Mouse (Mus musculus): ENCODE measurements around the gene Ctnna3. TPM values are rescaled to one million over a fixed set of nuclear protein-coding genes. Genes with fewer than 3 reads are reported as not detected.

Ctnna3 gene
- total and polyA plus RNA-seq, 2 experiments, result 0.09 TPM; not detected in 1

GRCm38 (mm10) chr10:64636760-64637159 lies 1206.9 kb downstream of the Ctnna3 start:
- WGBS, result 58% methylated on average over 5 of the region's 5 CpGs
- no peak overlapping the region for H3K27ac ChIP-seq (replicated peaks; ENCODE audit: insufficient read depth, low read depth, low read length)
- no peaks in the 10 kb centered on the region for H3K79me2 ChIP-seq (ENCODE audit: control insufficient read depth, insufficient read depth, low read length)
- no peaks in the 10 kb centered on the region for H3K36me3 ChIP-seq (ENCODE audit: control insufficient read depth, insufficient read depth, low read length)
- H3K9ac ChIP-seq (ENCODE audit: low read depth, low read length), result no peak overlapping the region
- no peak for DNase-seq (ENCODE audit: extremely low read depth, low read depth, low spot score)
- H3K27me3 ChIP-seq (ENCODE audit: control insufficient read depth, insufficient read depth, low read length), result no peaks in the 10 kb centered on the region
- no peaks in the 10 kb centered on the region for H3K4me1 ChIP-seq (ENCODE audit: control insufficient read depth, insufficient read depth, low read length)
- no peak overlapping the region for H3K4me3 ChIP-seq (ENCODE audit: insufficient read depth, low read depth, low read length)
- TF ChIP-seq POLR2A (IDR thresholded peaks at IDR 0.05; ENCODE audit: extremely low read depth, insufficient read depth, low read length) (no peak), CTCF (IDR thresholded peaks at IDR 0.05; ENCODE audit: low read depth, low read length) (no peak)

GRCm38 (mm10) chr10:64639061-64639460 lies 1209.2 kb downstream of the Ctnna3 start:
- Histone ChIP-seq H3K36me3 (ENCODE audit: control insufficient read depth, insufficient read depth, low read length) (no peaks in the 10 kb centered on the region), H3K4me3 (ENCODE audit: insufficient read depth, low read depth, low read length) (no peak overlapping the region), H3K9ac (ENCODE audit: low read depth, low read length) (no peak overlapping the region), H3K27me3 (ENCODE audit: control insufficient read depth, insufficient read depth, low read length) (no peaks in the 10 kb centered on the region), H3K79me2 (ENCODE audit: control insufficient read depth, insufficient read depth, low read length) (no peaks in the 10 kb centered on the region), H3K4me1 (ENCODE audit: control insufficient read depth, insufficient read depth, low read length) (no peaks in the 10 kb centered on the region), H3K27ac (replicated peaks; ENCODE audit: insufficient read depth, low read depth, low read length) (no peak overlapping the region)
- TF ChIP-seq POLR2A (IDR thresholded peaks at IDR 0.05; ENCODE audit: extremely low read depth, insufficient read depth, low read length), result no peak
- no peak for DNase-seq (ENCODE audit: extremely low read depth, low read depth, low spot score)

DNA sequence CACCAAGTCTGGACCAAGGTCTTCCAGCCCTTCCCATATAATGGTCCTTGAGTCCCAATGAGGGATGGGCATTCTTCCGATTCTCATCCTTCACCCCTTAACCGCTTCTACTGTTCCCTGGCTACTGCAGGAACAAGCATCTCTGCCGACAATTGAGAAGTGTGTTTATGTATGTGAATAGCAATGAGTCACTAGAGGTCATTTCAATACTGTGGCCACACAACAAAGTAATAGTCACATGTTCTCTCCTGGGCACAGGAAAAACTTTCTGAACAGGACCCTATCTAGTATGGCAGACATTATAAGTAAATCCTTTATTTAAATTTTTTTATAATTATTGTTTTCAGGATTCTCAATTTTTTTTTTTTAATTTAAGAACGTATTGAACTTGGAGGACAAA lies 1211.2 kb downstream of the Ctnna3 start:
- 80% methylated on average over 4 of the region's 4 CpGs for WGBS

GRCm38 (mm10) chr10:64641576-64641975 lies 1211.7 kb downstream of the Ctnna3 start:
- H3K4me3 ChIP-seq (ENCODE audit: insufficient read depth, low read depth, low read length), result no peak overlapping the region
- H3K4me1 ChIP-seq (ENCODE audit: control insufficient read depth, insufficient read depth, low read length), result no peaks in the 10 kb centered on the region
- H3K9ac ChIP-seq (ENCODE audit: low read depth, low read length), result no peak overlapping the region
- H3K36me3 ChIP-seq (ENCODE audit: control insufficient read depth, insufficient read depth, low read length), result no peaks in the 10 kb centered on the region
- H3K79me2 ChIP-seq (ENCODE audit: control insufficient read depth, insufficient read depth, low read length), result no peaks in the 10 kb centered on the region
- DNase-seq (ENCODE audit: extremely low read depth, low read depth, low spot score), result no peak
- no peaks in the 10 kb centered on the region for H3K27me3 ChIP-seq (ENCODE audit: control insufficient read depth, insufficient read depth, low read length)
- no peak overlapping the region for H3K27ac ChIP-seq (replicated peaks; ENCODE audit: insufficient read depth, low read depth, low read length)
- no peak for TF ChIP-seq CTCF (IDR thresholded peaks at IDR 0.05; ENCODE audit: low read depth, low read length)
- no peak for TF ChIP-seq POLR2A (IDR thresholded peaks at IDR 0.05; ENCODE audit: extremely low read depth, insufficient read depth, low read length)
- WGBS, result 70% methylated on average over 8 of the region's 8 CpGs

More for the DNA sequence above, 1211.2 kb downstream of the Ctnna3 start:
- no peak overlapping the region for H3K27ac ChIP-seq (replicated peaks; ENCODE audit: insufficient read depth, low read depth, low read length)
- H3K27me3 ChIP-seq (ENCODE audit: control insufficient read depth, insufficient read depth, low read length), result no peaks in the 10 kb centered on the region
- H3K4me3 ChIP-seq (ENCODE audit: insufficient read depth, low read depth, low read length), result no peak overlapping the region
- no peaks in the 10 kb centered on the region for H3K36me3 ChIP-seq (ENCODE audit: control insufficient read depth, insufficient read depth, low read length)
- no peak overlapping the region for H3K9ac ChIP-seq (ENCODE audit: low read depth, low read length)
- TF ChIP-seq CTCF (IDR thresholded peaks at IDR 0.05; ENCODE audit: low read depth, low read length), result no peak
- TF ChIP-seq POLR2A (IDR thresholded peaks at IDR 0.05; ENCODE audit: extremely low read depth, insufficient read depth, low read length), result no peak
- DNase-seq (ENCODE audit: extremely low read depth, low read depth, low spot score), result no peak
- no peaks in the 10 kb centered on the region for H3K79me2 ChIP-seq (ENCODE audit: control insufficient read depth, insufficient read depth, low read length)
- no peaks in the 10 kb centered on the region for H3K4me1 ChIP-seq (ENCODE audit: control insufficient read depth, insufficient read depth, low read length)

GRCm38 (mm10) chr10:64643976-64644375 lies 1214.1 kb downstream of the Ctnna3 start:
- Histone ChIP-seq H3K36me3 (ENCODE audit: control insufficient read depth, insufficient read depth, low read length) (no peaks in the 10 kb centered on the region), H3K9ac (ENCODE audit: low read depth, low read length) (no peak overlapping the region), H3K27ac (replicated peaks; ENCODE audit: insufficient read depth, low read depth, low read length) (no peak overlapping the region), H3K4me1 (ENCODE audit: control insufficient read depth, insufficient read depth, low read length) (no peaks in the 10 kb centered on the region), H3K4me3 (ENCODE audit: insufficient read depth, low read depth, low read length) (no peak overlapping the region), H3K27me3 (ENCODE audit: control insufficient read depth, insufficient read depth, low read length) (no peaks in the 10 kb centered on the region), H3K79me2 (ENCODE audit: control insufficient read depth, insufficient read depth, low read length) (no peaks in the 10 kb centered on the region)
- DNase-seq (ENCODE audit: extremely low read depth, low read depth, low spot score), result no peak
- 66% methylated on average over 2 of the region's 2 CpGs for WGBS
- no peak for TF ChIP-seq POLR2A (IDR thresholded peaks at IDR 0.05; ENCODE audit: extremely low read depth, insufficient read depth, low read length)
- no peak for TF ChIP-seq CTCF (IDR thresholded peaks at IDR 0.05; ENCODE audit: low read depth, low read length)

- H3K36me3 ChIP-seq (ENCODE audit: control insufficient read depth, insufficient read depth, low read length), result no peaks in the 10 kb centered on the region
- no peak overlapping the region for H3K4me3 ChIP-seq (ENCODE audit: insufficient read depth, low read depth, low read length)
- no peaks in the 10 kb centered on the region for H3K4me1 ChIP-seq (ENCODE audit: control insufficient read depth, insufficient read depth, low read length)
- no peaks in the 10 kb centered on the region for H3K27me3 ChIP-seq (ENCODE audit: control insufficient read depth, insufficient read depth, low read length)
- no peak for DNase-seq (ENCODE audit: extremely low read depth, low read depth, low spot score)
- H3K27ac ChIP-seq (replicated peaks; ENCODE audit: insufficient read depth, low read depth, low read length), result no peak overlapping the region
- H3K9ac ChIP-seq (ENCODE audit: low read depth, low read length), result no peak overlapping the region
- H3K79me2 ChIP-seq (ENCODE audit: control insufficient read depth, insufficient read depth, low read length), result no peaks in the 10 kb centered on the region
- WGBS, result 76% methylated on average over 4 of the region's 4 CpGs
- no peak for TF ChIP-seq POLR2A (IDR thresholded peaks at IDR 0.05; ENCODE audit: extremely low read depth, insufficient read depth, low read length)
These were observed 1231.3 kb downstream of the Ctnna3 start for GRCm38 (mm10) chr10:64661190-64661589.
